Mouse (Mus musculus) 3T3-L1 (cell line): ENCODE results near the gene Uqcrc1.
A peak's percentile ranks its signal among the peaks of the same experiment; 100 is the strongest.

Experiments used
- DNase-seq: peaks from one replicate; pipeline ENCODE4 v3.0.0-alpha.2; 2015; ENCODE audit warnings: low read depth, low spot score

The Uqcrc1 gene

GRCm38 (mm10) chr9:108936418-108937364, at the start of gene Uqcrc1:
Uqcrc1 (plus strand) TSS chr9:108936633.
- DNase-seq: peak; percentile 97

DNA sequence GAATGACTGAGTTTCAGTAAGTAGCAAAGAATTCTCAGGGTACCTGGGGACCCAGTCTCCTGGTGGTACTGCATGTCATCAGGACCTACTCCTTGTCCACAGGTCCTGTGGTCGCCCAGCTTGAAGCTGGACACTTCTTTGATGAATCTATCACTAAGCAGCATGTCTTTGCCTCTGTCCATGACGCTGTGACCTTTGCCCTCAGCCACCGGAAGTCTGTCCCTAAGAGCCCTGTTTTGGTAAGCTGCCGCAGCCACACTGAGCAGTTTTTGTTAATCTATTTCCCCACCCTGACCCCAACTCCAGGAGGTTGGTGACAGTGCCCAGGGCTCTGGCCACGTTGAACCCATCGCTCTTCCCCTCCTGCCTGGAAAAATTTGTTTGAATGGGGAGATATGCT, 24.1 kb upstream of the Uqcrc1 start:
- DNase-seq: no peak

- DNase-seq: no peak
These were observed 23.3 kb upstream of the Uqcrc1 start for GRCm38 (mm10) chr9:108913161-108913560.

- DNase-seq: no peak
These were observed 22.8 kb upstream of the Uqcrc1 start for GRCm38 (mm10) chr9:108913621-108914020.

GRCm38 (mm10) chr9:108914491-108914890, 21.9 kb upstream of the Uqcrc1 start, which contains the start of gene Tmem89:
Tmem89 (plus strand) TSS chr9:108914619.
- no peak for DNase-seq

GRCm38 (mm10) chr9:108925897-108926296, 10.5 kb upstream of the Uqcrc1 start:
- no peak for DNase-seq

DNA sequence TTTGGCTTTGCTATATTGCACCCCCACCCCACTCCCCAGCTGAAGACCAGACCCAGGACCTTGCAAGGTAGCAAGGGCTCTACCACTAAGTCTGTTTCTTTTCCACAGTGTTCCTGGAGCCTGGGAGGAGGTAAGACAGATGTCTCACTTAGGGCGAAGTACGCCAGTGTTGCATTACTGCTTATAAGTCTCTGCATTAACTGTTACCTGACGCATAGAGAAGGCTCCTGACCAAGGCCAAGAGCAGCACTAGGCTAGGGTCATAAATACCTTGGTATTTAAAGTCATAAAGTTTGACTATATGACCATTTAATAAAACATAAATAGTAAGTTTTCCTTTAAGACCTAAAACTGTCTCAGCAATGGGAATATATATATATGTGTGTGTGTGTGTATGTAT, 8.0 kb upstream of the Uqcrc1 start:
- no peak for DNase-seq

GRCm38 (mm10) chr9:108935991-108936390, 442 bp upstream of the Uqcrc1 start:
- no peak for DNase-seq

- no peak for DNase-seq
These were observed 8.7 kb downstream of the Uqcrc1 start for GRCm38 (mm10) chr9:108945111-108945510.

DNA sequence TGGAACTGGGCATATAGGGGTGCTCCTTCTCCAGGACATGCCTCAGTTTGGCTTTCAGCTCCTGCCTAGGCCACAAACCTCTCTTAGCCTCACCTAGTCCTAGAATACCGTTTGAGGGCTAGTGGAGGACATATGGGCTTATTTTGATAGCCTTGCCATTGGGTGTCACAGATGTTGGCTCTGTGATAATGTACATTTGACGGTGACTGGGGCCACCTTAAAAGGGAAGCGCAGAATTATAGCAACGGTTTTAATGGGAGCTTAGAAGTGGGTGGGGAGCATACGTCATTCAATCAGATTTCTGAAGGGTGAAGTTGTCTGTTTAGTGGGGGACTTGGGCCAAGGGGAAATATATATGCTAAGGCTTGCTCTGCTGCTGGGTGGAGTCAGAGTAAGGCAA, 9.2 kb downstream of the Uqcrc1 start:
- DNase-seq: no peak

GRCm38 (mm10) chr9:108949231-108949966, 13.0 kb downstream of the Uqcrc1 start:
- peak; percentile 10 for DNase-seq

GRCm38 (mm10) chr9:108949967-108950728, 13.7 kb downstream of the Uqcrc1 start:
- DNase-seq: no peak

DNA sequence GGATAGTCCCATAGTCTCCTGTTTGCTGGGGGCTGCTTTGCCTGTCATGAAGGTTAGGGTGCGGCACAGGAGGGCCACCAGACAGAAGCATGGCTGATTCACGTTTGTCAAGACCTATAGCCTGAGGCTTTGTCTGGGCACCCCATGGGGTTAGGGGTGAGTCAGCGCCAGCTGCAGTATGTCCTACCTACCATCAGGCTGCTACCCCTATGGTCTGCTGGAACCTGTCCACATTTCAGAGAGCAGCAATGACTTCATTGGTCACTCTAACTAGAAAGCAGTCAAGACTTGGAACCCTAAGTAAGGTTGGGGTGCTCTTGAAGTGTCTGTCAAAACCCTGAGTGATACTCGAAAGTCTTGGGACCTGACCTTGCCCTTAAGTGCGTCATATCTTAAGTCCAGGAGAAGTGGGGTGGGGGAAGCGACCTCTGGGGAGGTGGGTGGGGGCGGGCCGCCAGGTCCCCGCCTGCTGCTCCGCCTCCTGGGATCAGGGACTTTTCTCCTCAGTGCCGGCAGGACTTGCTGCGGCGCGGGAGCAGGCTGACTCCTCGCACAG, 16.7 kb downstream of the Uqcrc1 start, which contains the start of gene Col7a1:
Col7a1 (plus strand) TSS at position 506 of the 556 bp plus-strand sequence.
- peak; percentile 75 for DNase-seq

DNA sequence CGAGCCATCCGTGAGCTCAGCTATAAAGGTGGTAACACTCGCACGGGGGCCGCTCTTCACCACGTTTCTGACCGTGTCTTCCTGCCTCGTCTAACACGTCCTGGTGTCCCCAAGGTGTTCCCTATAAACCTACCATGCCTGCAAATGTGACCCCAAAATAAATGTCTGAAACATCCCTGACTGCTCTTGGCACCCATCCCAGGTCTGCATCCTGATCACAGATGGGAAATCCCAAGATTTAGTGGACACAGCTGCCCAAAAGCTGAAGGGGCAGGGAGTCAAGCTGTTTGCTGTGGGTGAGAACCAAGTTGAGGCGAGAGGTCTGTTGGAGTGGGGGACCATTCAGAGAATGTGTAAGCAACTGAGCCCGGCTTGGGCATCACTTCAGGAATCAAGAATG, 18.8 kb downstream of the Uqcrc1 start:
- DNase-seq: peak; percentile 20

DNA sequence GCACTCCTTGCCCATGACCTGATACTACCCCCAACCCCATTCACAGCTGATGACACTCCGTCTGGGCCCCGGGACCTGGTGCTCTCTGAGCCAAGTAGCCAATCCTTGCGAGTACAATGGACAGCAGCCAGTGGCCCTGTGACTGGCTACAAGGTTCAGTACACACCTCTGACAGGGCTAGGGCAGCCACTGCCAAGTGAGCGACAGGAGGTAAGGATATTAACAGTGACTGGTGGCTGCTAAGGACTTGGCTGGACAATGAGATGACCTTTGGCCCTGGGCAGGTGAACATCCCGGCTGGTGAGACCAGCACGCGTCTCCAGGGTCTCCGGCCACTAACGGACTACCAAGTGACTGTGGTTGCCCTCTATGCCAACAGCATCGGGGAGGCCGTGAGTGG, 19.4 kb downstream of the Uqcrc1 start:
- DNase-seq: no peak

- no peak for DNase-seq
These were observed 27.1 kb downstream of the Uqcrc1 start for GRCm38 (mm10) chr9:108963577-108963976.

DNA sequence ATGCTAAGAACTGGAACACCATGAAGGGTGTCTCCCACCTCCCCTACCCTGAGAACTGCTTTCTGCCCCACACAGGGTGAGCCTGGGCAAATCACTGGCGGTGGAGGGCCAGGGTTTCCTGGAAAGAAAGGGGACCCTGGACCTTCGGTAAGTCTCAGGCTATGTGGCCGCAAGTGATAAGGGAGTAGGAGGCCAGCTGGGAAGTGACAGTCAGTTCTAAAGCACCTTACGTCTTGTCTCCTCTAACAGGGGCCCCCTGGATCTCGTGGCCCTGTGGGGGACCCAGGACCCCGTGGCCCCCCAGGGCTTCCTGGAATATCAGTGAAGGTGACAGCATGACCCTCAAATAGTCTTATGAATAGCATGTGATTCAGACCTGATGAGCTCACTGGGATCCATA, 27.9 kb downstream of the Uqcrc1 start:
- DNase-seq: no peak

GRCm38 (mm10) chr9:108970623-108971022, 34.2 kb downstream of the Uqcrc1 start:
- no peak for DNase-seq

- no peak for DNase-seq
These were observed 40.0 kb downstream of the Uqcrc1 start for GRCm38 (mm10) chr9:108976483-108976882.

- DNase-seq: peak; percentile 97
These were observed 41.5 kb downstream of the Uqcrc1 start for GRCm38 (mm10) chr9:108977966-108978365.

GRCm38 (mm10) chr9:108982498-108982897, 46.1 kb downstream of the Uqcrc1 start:
- peak; percentile 78 for DNase-seq
